Mouse (Mus musculus): ENCODE data around the gene Casp12. TPM values are rescaled to one million over a fixed set of nuclear protein-coding genes. Genes with fewer than 3 reads are reported as not detected.
"Not testable (repeated sequence)": the region's sequence is repeated elsewhere in the genome, so short reads cannot be mapped to it uniquely, and the experiment has no call there.

Gene Casp12
- total RNA-seq, 2 experiments from 2014 or later, result 0.77 to 1.8 TPM

DNA sequence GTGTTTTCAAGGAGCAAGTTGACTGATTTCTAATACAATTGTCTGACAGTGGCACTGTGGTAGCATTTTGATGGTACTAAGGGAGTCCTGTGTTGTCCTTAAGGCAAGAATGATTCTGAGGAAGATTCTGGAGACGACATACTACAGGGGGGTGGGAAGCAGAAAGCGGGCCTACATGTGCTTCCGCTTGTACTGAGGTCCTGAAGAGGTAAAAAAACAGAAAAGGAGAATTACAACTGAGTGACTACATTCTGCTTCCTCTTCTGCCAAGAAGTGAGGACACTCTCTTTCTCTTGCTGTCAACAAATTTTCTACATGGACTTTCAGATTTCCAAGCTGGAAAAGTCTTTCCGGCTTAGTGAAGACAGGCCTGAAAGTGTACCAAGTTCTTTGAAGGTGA is 1.1 kb upstream of the Casp12 start:
- intact Hi-C loops (cut with DNase I), result no loop called here
- Histone ChIP-seq H3K4me3 (no peak overlapping the region), H3K27ac (no peak overlapping the region)
- no peak for TF ChIP-seq CTCF (IDR thresholded peaks at IDR 0.05)
- no peak for DNase-seq (ENCODE audit: extremely low spot score in 1 of 2, low spot score in 2 of 2)

DNA sequence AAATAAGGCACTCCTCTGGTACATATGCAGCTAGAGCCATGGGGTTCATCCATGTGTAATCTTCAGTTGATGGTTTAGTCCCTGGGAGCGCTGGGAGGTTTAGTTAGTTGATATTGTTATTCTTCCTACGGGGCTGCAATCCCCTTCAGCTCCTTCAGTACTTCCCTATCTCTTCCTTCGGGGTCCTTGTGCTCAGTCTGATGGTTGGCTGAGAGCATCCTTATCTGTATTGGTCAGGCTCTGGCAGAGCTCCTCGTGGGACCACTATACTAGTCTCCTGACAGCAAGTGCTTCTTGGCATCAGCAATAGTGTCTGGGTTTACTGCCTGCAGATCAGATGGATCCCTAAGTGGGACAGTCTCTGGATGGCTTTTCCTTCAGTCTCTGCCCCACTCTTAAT is 2.2 kb downstream of the Casp12 start:
- intact Hi-C loops (cut with DNase I), result no loop called here
- TF ChIP-seq CTCF (IDR thresholded peaks at IDR 0.05), result no peak
- Histone ChIP-seq H3K27ac (no peak overlapping the region), H3K4me3 (no peak overlapping the region)
- no peak for DNase-seq (ENCODE audit: extremely low spot score in 1 of 2, low spot score in 2 of 2)

DNA sequence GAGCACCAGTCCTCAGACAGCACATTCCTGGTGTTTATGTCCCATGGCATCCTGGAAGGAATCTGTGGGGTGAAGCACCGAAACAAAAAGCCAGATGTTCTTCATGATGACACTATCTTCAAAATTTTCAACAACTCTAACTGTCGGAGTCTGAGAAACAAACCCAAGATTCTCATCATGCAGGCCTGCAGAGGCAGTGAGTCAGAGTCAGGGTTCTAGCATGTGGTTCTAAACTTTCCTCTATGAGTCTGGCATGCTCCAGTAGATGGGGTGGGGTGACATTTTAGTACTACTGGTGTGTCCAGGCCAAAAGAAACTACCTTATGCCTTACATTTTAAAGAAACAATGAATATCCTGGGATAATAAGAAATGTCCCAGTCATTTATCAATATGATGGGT is 8.4 kb downstream of the Casp12 start:
- no peak for TF ChIP-seq CTCF (IDR thresholded peaks at IDR 0.05)
- H3K27ac ChIP-seq, result no peak overlapping the region
- no peak for DNase-seq (ENCODE audit: extremely low spot score in 1 of 2, low spot score in 2 of 2)
- intact Hi-C loops (cut with DNase I), result no loop called here
- H3K4me3 ChIP-seq, result no peak overlapping the region

DNA sequence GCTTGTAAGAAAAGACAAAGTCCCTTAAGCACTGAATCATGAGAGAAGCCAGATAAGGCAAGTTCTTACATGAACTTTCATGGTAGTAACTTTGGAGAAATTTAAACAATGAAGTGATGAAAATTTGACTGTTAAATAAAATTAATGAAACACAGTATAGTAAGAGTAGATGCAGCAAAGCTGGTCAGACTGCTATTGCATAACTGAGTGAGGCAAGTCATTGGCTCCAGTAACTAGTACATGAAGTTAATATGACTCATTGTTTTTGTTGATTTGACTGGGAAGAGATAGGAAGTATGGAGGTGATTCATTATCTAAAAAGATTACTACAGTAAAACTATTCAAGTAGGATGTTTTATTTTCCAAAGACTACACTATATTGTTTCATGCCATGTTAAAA is 11.6 kb downstream of the Casp12 start:
- Histone ChIP-seq H3K4me3 (no peak overlapping the region), H3K27ac (no peak overlapping the region)
- intact Hi-C loops (cut with DNase I), result no loop called here
- TF ChIP-seq CTCF (IDR thresholded peaks at IDR 0.05), result no peak
- DNase-seq (ENCODE audit: extremely low spot score in 1 of 2, low spot score in 2 of 2), result no peak

DNA sequence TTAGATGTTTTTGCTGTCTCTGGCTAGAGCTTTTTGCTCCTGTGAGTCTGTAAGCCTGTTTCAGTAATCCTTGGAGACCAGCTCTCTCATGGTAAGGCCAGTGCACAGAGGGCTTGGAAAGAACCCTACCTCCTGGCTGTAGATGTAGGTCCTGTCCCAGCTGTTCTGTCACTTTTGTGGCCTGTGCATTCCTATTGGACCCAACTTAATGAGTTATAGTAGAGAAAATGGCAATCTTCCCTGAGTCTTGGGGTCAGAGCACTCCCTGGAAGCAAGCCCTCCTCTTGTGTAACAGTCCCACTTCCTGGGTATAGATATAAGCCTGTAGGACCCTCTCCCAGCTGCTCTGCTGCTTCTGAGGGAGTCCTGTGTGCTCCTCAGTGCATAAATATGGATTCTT is 48.3 kb downstream of the Casp12 start:
- intact Hi-C loops (cut with DNase I), result no loop called here
- DNase-seq (ENCODE audit: extremely low spot score in 1 of 2, low spot score in 2 of 2), result no peak
- Histone ChIP-seq H3K27ac (no peak overlapping the region), H3K4me3 (no peak overlapping the region)
- TF ChIP-seq CTCF (IDR thresholded peaks at IDR 0.05), result no peak

DNA sequence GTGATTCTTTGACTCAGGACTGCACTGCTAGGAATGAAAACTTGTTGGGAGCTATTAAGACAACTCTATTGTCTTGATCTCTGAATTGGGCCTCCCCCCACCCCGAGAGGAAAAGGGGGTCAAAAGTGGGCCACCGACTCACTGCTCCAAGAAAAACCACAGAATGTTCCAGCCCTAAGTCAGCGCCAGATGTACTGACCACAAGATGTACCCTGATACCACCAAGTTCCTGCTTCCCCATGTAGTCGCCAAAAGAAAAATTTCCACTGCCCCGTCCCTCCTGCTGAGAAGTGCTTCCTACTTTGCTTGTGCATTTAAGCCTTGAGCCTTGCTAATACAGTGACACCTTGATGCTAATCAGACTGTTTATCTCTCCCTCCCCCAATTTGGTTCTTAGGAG is 50.6 kb downstream of the Casp12 start:
- H3K4me3 ChIP-seq; H3K27ac ChIP-seq; intact Hi-C loops (cut with DNase I); DNase-seq (ENCODE audit: extremely low spot score in 1 of 2, low spot score in 2 of 2): not testable (repeated sequence)

DNA sequence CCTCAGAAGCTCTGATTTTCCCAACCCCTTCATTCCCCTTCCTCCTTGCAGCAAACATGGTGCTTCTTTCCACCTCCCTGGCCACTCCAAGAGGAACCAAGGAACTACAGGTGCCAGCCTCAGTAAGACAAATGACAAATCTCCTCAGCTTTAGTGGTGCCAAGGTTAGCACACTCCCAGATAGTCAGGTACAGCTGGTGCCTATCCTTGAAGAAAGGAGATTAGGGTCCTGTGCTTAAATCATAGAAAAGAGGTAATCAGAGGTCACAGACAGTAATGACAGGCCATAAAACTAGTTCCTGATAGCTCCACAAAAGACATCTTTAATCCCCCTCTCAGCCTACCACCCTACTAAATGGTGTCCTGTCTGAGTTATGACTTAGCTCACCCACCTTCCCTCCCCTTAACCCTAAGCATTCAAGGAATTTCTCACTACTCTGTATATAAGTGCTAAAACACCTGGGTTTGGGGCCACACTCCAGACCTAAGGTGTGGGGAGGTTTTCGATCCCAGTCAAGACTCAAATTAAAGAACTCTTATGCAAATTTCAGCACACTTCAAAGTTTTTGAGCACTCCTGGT is 65.8 kb downstream of the Casp12 start:
- no peak overlapping the region for H3K4me3 ChIP-seq

DNA sequence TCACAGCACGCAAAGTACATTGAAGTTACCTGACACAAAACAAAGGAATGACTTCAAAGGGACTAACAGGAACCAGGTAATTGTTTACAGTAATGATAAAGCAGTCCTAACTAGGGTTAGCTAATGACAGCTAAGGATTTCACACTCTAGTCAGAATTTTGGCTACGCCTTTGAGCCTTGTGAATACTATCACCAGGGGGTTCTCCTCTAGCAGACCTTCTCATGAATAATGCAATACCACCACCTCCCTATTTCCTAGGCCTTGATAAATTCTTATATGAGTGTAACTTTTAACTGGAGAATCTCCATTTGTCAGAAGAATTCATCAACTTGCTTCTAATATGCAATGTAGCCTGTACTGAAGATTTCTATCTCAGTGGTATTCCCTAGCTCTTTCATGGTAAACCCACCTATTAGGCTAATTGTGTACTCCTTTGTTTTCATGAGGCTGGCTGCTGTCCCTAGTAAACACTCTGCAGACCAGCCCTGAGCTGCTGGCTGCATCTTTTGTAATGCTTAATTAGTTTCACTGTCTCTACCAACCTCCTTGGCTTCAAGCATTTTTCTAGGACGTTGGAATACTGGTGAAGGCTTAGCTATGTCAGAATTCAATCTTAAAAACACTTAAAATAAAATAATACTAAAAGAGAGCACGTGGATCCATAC is 67.3 kb downstream of the Casp12 start:
- DNase-seq (ENCODE audit: extremely low spot score in 1 of 2, low spot score in 2 of 2), result no peak
- TF ChIP-seq CTCF (IDR thresholded peaks at IDR 0.05), result no peak
- no peak overlapping the region for H3K27ac ChIP-seq

More for the DNA sequence above, 65.8 kb downstream of the Casp12 start:
- TF ChIP-seq CTCF (IDR thresholded peaks at IDR 0.05), result no peak
- no peak for DNase-seq (ENCODE audit: extremely low spot score in 1 of 2, low spot score in 2 of 2)
- H3K27ac ChIP-seq, result no peak overlapping the region
- intact Hi-C loops (cut with DNase I), result no loop called here

DNA sequence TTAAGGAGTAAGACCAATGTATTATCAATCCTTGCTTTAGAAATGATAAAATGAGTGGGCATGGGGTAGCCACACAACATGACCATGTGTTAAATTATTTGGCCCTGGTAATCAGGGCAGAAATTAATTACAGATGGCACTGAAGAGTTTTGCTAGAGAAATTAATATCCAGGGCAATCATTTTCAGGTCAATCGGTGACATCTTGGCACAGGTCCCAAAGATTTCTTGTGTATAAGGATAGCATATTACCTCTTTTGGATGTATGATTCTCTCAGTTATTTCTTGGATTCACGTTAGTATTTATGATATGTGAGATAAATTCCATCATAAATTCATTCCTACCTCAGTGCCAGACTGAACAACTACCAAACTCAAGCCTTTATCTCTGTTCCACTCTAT is 72.6 kb downstream of the Casp12 start:
- no peak for DNase-seq (ENCODE audit: extremely low spot score in 1 of 2, low spot score in 2 of 2)
- H3K4me3 ChIP-seq, result no peak overlapping the region
- TF ChIP-seq CTCF (IDR thresholded peaks at IDR 0.05), result no peak
- intact Hi-C loops (cut with DNase I), result no loop called here
- H3K27ac ChIP-seq, result no peak overlapping the region

More for the DNA sequence above, 67.3 kb downstream of the Casp12 start:
- intact Hi-C loops (cut with DNase I), result no loop called here
- no peak overlapping the region for H3K4me3 ChIP-seq

Other genes with a start within 250 kb of the Casp12 start
- gene Casp1, start 46.9 kb upstream of the Casp12 start, total RNA-seq (2021), result 1 to 10 TPM in 1 of 2 experiments, under 1 TPM in 1; 0.84 to 1.7 TPM
- 1 to 10 TPM in 1 of 2 experiments, not detected in 1; 1.2 TPM for gene Casp4, start 36.6 kb upstream of the Casp12 start, total RNA-seq (2021)